Mouse (Mus musculus): ENCODE results near the gene Atf7. TPM values are rescaled to one million over a fixed set of nuclear protein-coding genes. Genes with fewer than 3 reads are reported as not detected.

The Atf7 gene
- total RNA-seq, 1 experiment: 12.4 TPM

DNA sequence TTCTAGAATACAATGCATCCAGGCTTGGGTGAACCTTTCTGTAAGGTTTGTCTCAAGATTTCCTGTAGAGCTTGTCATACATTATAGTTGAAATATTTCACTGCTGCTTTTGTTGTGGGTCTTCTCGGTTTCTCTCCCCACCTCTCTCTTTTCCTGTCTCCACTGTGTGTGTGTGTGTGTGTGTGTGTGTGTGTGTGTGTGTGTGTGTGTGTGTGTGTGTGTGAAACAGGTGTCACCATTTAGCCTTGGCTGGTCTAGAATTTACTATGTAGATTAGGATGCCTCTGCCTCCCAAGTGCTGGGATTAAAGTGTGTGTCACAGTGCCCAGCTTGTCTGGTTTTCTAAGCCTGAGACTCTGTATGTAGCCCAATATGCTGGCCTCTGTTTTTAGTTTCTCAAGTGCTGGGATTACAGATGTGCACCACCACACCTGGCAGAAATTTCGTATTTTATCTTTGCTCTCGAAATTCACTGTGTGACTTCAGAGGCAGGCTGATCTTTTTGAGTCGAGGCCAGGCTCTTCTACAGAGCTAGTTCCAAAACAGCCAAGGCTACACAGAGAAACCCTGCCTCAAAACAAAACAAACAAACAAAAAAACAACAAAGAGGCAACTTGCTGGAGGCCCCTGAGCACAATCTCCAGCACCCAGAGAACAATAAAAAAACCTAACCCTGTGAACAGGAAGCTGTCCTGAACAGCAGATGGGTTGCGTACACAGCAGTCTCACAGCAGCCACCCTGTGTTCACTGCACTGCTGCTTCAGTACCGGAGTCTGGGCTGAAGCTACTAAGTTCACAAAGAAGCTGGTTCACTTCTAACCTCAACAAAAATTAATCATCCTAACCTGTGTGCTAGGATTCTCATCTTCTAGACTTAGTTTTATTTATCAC is 98.9 kb downstream of the Atf7 start:
- TF ChIP-seq ZNF384 (IDR thresholded peaks at IDR 0.05; ENCODE audit: low read depth, low read length) (no peak), ZC3H11A (IDR thresholded peaks at IDR 0.05; ENCODE audit: borderline replicate concordance, low read depth, low read length) (no peak)
- Histone ChIP-seq H3K9ac (ENCODE audit: insufficient read depth, low read depth, low read length, poor library complexity, severe bottlenecking) (no peak overlapping the region), H3K9me3 (ENCODE audit: control insufficient read depth, insufficient read depth, low read depth, low read length) (no peaks in the 10 kb centered on the region), H3K4me1 (ENCODE audit: control insufficient read depth in 2 of 2, insufficient read depth in 2 of 2, low read length in 2 of 2, poor library complexity in 1 of 2) (no peaks in the 10 kb centered on the region), H3K36me3 (ENCODE audit: control insufficient read depth, insufficient read depth, low read length, poor library complexity, severe bottlenecking) (peaks cover 20% of the 10 kb centered on the region), H3K27ac (ENCODE audit: insufficient read depth, low read depth, low read length, poor library complexity, severe bottlenecking) (no peak overlapping the region), H3K4me3 (ENCODE audit: insufficient read depth in 1 of 2, low read depth in 1 of 2, low read length in 2 of 2, poor library complexity in 1 of 2, severe bottlenecking in 1 of 2) (no peak overlapping the region)
- no peak for DNase-seq (ENCODE audit: low read depth, low spot score)
- in situ Hi-C loops (cut with MboI; ENCODE audit: low sequenced_read_pairs in 2 of 2, unreplicated experiment in 2 of 2): no loop called here

DNA sequence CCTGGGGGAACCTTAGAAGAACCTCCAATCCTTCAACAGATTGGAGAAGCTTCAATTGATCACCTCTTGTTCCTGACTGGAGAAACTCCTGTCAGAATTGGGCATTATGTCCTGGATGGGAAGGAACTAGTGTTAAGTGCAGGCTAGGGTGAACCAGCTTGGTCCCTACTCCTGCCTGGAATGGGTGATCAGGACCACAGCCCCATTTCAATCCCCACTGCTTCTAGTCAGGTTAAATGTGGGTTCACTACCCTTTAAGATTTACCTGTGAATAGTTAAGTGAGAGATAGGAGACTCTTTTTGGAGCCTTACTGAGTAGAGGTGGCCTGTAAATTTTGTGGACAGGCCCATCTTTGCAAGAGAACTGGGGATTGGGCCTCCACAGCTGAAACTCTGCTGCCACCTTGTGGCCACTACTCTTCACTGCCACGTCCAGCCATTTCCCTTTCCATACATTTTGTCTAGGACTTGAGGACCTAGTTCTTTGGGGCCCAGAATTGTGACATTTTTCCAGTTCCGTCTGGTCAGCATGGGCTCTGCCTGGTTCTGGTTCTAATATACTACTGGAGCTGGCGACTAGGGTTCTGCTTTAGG is 100.3 kb downstream of the Atf7 start, which contains the start of gene Npff:
TSS of gene Npff (minus strand) at position 51 of the 594 bp plus-strand sequence.
- Histone ChIP-seq H3K4me3 (ENCODE audit: insufficient read depth in 1 of 2, low read depth in 1 of 2, low read length in 2 of 2, poor library complexity in 1 of 2, severe bottlenecking in 1 of 2) (no peak within 1 kb of the TSS), H3K4me1 (ENCODE audit: control insufficient read depth in 2 of 2, insufficient read depth in 2 of 2, low read length in 2 of 2, poor library complexity in 1 of 2) (no peaks in the 10 kb centered on the region), H3K27ac (ENCODE audit: insufficient read depth, low read depth, low read length, poor library complexity, severe bottlenecking) (no peak within 1 kb of the TSS), H3K36me3 (ENCODE audit: control insufficient read depth, insufficient read depth, low read length, poor library complexity, severe bottlenecking) (peaks cover 31% of the 10 kb centered on the region), H3K9ac (ENCODE audit: insufficient read depth, low read depth, low read length, poor library complexity, severe bottlenecking) (no peak within 1 kb of the TSS), H3K9me3 (ENCODE audit: control insufficient read depth, insufficient read depth, low read depth, low read length) (no peaks in the 10 kb centered on the region)
- no peak for TF ChIP-seq ZNF384 (IDR thresholded peaks at IDR 0.05; ENCODE audit: low read depth, low read length)
- TF ChIP-seq HCFC1 (IDR thresholded peaks at IDR 0.05; ENCODE audit: borderline replicate concordance, insufficient read depth, low read length): no peak
- no peak for TF ChIP-seq CHD2 (IDR thresholded peaks at IDR 0.05; ENCODE audit: low read depth, low read length)
- peak; percentile 74; the same call in 1 of the 2 replicates for TF ChIP-seq ZC3H11A (IDR thresholded peaks at IDR 0.05; ENCODE audit: borderline replicate concordance, low read depth, low read length)
- no peak for TF ChIP-seq MAFK (IDR thresholded peaks at IDR 0.05; ENCODE audit: insufficient read depth, low read depth, low read length)
- DNase-seq (ENCODE audit: low read depth, low spot score): peak; percentile 68
- in situ Hi-C loops (cut with MboI; ENCODE audit: low sequenced_read_pairs in 2 of 2, unreplicated experiment in 2 of 2): no loop called here

DNA sequence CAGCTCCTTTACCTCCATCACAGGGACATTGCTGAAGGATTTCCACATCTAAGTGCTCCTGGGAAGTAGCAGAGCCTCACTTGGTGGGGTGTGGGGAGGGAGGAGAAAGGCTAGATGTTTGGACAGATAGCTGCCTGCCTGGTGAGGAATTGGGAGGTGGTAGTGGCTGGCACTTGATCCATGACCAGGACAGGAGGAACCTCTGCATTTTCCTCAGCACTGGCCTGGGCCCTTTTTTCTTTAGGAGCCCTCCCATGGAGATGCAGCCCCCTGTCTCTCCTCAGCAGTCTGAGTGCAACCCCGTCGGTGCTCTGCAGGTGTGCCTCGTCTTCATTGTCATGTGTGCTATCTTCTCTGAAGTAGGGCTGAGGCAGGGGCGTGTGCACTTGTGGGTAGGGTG is 103.8 kb downstream of the Atf7 start:
- in situ Hi-C loops (cut with MboI; ENCODE audit: low sequenced_read_pairs in 2 of 2, unreplicated experiment in 2 of 2): no loop called here

DNA sequence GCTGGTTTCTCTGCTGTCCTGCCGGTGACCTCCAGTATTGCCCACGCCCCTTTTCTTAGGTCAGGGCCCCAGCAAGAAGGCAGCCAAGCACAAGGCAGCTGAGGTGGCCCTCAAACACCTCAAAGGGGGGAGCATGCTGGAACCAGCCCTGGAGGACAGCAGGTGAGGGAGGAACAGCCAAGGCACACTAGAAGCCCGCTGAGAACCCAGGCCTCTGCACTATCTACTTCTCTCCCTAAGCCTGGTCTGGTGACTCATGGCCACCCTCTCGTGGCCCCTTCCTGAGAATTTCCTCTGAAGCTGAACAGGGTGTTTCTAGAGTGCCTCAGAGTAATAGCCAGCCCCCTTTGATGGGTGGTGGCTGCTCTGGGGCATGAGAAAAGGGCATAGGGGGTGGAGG is 104.8 kb downstream of the Atf7 start:
- Histone ChIP-seq H3K9ac (ENCODE audit: insufficient read depth, low read depth, low read length, poor library complexity, severe bottlenecking) (no peak overlapping the region), H3K4me3 (ENCODE audit: insufficient read depth in 1 of 2, low read depth in 1 of 2, low read length in 2 of 2, poor library complexity in 1 of 2, severe bottlenecking in 1 of 2) (no peak overlapping the region), H3K36me3 (ENCODE audit: control insufficient read depth, insufficient read depth, low read length, poor library complexity, severe bottlenecking) (peaks cover 31% of the 10 kb centered on the region), H3K27ac (ENCODE audit: insufficient read depth, low read depth, low read length, poor library complexity, severe bottlenecking) (no peak overlapping the region), H3K9me3 (ENCODE audit: control insufficient read depth, insufficient read depth, low read depth, low read length) (no peaks in the 10 kb centered on the region), H3K4me1 (ENCODE audit: control insufficient read depth in 2 of 2, insufficient read depth in 2 of 2, low read length in 2 of 2, poor library complexity in 1 of 2) (peaks cover 0 to 9% of the 10 kb centered on the region in 2 experiments; a peak in 2 of 4 replicates)
- TF ChIP-seq ZNF384 (IDR thresholded peaks at IDR 0.05; ENCODE audit: low read depth, low read length) (no peak), CHD2 (IDR thresholded peaks at IDR 0.05; ENCODE audit: low read depth, low read length) (no peak), HCFC1 (IDR thresholded peaks at IDR 0.05; ENCODE audit: borderline replicate concordance, insufficient read depth, low read length) (no peak), MAFK (IDR thresholded peaks at IDR 0.05; ENCODE audit: insufficient read depth, low read depth, low read length) (no peak), ZC3H11A (IDR thresholded peaks at IDR 0.05; ENCODE audit: borderline replicate concordance, low read depth, low read length) (no peak)
- no peak for DNase-seq (ENCODE audit: low read depth, low spot score)
- in situ Hi-C loops (cut with MboI; ENCODE audit: low sequenced_read_pairs in 2 of 2, unreplicated experiment in 2 of 2): no loop called here

More for the DNA sequence above, 103.8 kb downstream of the Atf7 start:
- Histone ChIP-seq H3K4me3 (ENCODE audit: insufficient read depth in 1 of 2, low read depth in 1 of 2, low read length in 2 of 2, poor library complexity in 1 of 2, severe bottlenecking in 1 of 2) (no peak overlapping the region), H3K9ac (ENCODE audit: insufficient read depth, low read depth, low read length, poor library complexity, severe bottlenecking) (no peak overlapping the region), H3K9me3 (ENCODE audit: control insufficient read depth, insufficient read depth, low read depth, low read length) (no peaks in the 10 kb centered on the region), H3K4me1 (ENCODE audit: control insufficient read depth in 2 of 2, insufficient read depth in 2 of 2, low read length in 2 of 2, poor library complexity in 1 of 2) (peaks cover 0 to 3% of the 10 kb centered on the region in 2 experiments; a peak in 2 of 4 replicates), H3K27ac (ENCODE audit: insufficient read depth, low read depth, low read length, poor library complexity, severe bottlenecking) (no peak overlapping the region), H3K36me3 (ENCODE audit: control insufficient read depth, insufficient read depth, low read length, poor library complexity, severe bottlenecking) (peaks cover 31% of the 10 kb centered on the region)
- no peak for DNase-seq (ENCODE audit: low read depth, low spot score)
- TF ChIP-seq HCFC1 (IDR thresholded peaks at IDR 0.05; ENCODE audit: borderline replicate concordance, insufficient read depth, low read length): no peak
- TF ChIP-seq ZNF384 (IDR thresholded peaks at IDR 0.05; ENCODE audit: low read depth, low read length): no peak
- no peak for TF ChIP-seq ZC3H11A (IDR thresholded peaks at IDR 0.05; ENCODE audit: borderline replicate concordance, low read depth, low read length)
- TF ChIP-seq MAFK (IDR thresholded peaks at IDR 0.05; ENCODE audit: insufficient read depth, low read depth, low read length): no peak
- no peak for TF ChIP-seq CHD2 (IDR thresholded peaks at IDR 0.05; ENCODE audit: low read depth, low read length)

Measured in ES-E14 (cell line).